ENCODE assay signal across 22 mouse cellular contexts in genomic region chr11:24628619-24629018, GRCm38 (mm10).
DNase-seq lines count a peak whose midpoint lies in the region; ATAC-seq and TF ChIP-seq lines count a peak whose summit lies in the region.
"Had no signal": no experiment of that assay in that cellular context is flagged by ENCODE, and none has a peak within 500 bp of the region (broad histone marks: within the 10 kb centered on the region; RNA-seq: fewer than 3 reads in every experiment).

No protein-coding gene starts in this region.

- peak overlapping the region; percentile 47; the same call in 1 of the 2 replicates for H3K27ac ChIP-seq in heart, adult 2 months
- H3K27ac ChIP-seq in limb, embryonic 12.5 days = peak overlapping the region; percentile 79
- H3K27ac ChIP-seq in midbrain, embryonic 14.5 days (replicated peaks; ENCODE audit: low read depth, low read length) = no peak overlapping the region
- H3K27ac ChIP-seq: embryonic facial prominence, embryonic 12.5 days; hindbrain, embryonic 12.5 days; kidney, postnatal 0 days; liver, embryonic 13.5 days; midbrain, embryonic 12.5 days had no signal

- H3K4me3 ChIP-seq in heart, adult 2 months = no peak overlapping the region
- H3K4me3 ChIP-seq in limb, embryonic 12.5 days (replicated peaks) = no peak overlapping the region
- H3K4me3 ChIP-seq in midbrain, embryonic 14.5 days (replicated peaks; ENCODE audit: low read depth, low read length) = no peak overlapping the region
- H3K4me3 ChIP-seq: embryonic facial prominence, embryonic 12.5 days; erythroblast, embryonic 14.5 days; hindbrain, embryonic 12.5 days; liver, embryonic 13.5 days; midbrain, embryonic 12.5 days had no signal

- DNase-seq in heart, adult 2 months = no peak
- no peak for DNase-seq in heart, adult 9 months (ENCODE audit: low spot score in 2 of 2)
- peak; percentile 30 for DNase-seq in Muller cell, postnatal 12 days (ENCODE audit: inconsistent ontology term)
- peak; percentile 55 for DNase-seq in brain, adult 2 months (ENCODE audit: low read depth, low spot score)
- no peak for DNase-seq in natural killer cell, adult 2 months (ENCODE audit: low spot score in 2 of 2)
- DNase-seq in midbrain, embryonic 14.5 days = no peak
- DNase-seq: adrenal gland, adult 8-10 months; cerebellum, adult 2 months; cerebellum, postnatal 25 days; gastrocnemius, postnatal 36 days; liver, embryonic 13.5 days; lung, embryonic 14.5 days; right cerebral cortex, postnatal 25 days; spleen, adult 18-20 months; thymus, postnatal 25 days had no signal

- H3K79me2 ChIP-seq in heart, adult 2 months (replicated peaks; ENCODE audit: control insufficient read depth, insufficient read depth, low read length) = no peaks in the 10 kb centered on the region

- no peaks in the 10 kb centered on the region for H3K9me3 ChIP-seq in limb, embryonic 12.5 days
- H3K9me3 ChIP-seq in midbrain, embryonic 14.5 days (ENCODE audit: control insufficient read depth, low read length) = no peaks in the 10 kb centered on the region
- H3K9me3 ChIP-seq: embryonic facial prominence, embryonic 12.5 days; hindbrain, embryonic 12.5 days; liver, embryonic 13.5 days; midbrain, embryonic 12.5 days had no signal

- no peak overlapping the region for H3K4me2 ChIP-seq in limb, embryonic 12.5 days
- H3K4me2 ChIP-seq in midbrain, embryonic 14.5 days (ENCODE audit: low read length) = no peak overlapping the region
- H3K4me2 ChIP-seq: embryonic facial prominence, embryonic 12.5 days; hindbrain, embryonic 12.5 days; liver, embryonic 13.5 days; lung, embryonic 14.5 days; midbrain, embryonic 12.5 days had no signal

- no peak for TF ChIP-seq EP300 in heart, adult 2 months (IDR thresholded peaks at IDR 0.05; ENCODE audit: insufficient read depth, low read depth, low read length)

- 0 out of 2 replicates have a peak, but pooled peaks have one; percentile 68 for ATAC-seq in limb, embryonic 12.5 days (ENCODE audit: insufficient number of reproducible peaks, insufficient read depth, low FRiP score, low TSS enrichment, low read depth)
- ATAC-seq in midbrain, embryonic 14.5 days (ENCODE audit: low FRiP score, low TSS enrichment) = no peak
- ATAC-seq: activated CD4-positive, CD25-positive, alpha-beta regulatory T cell, adult 4 months had no signal

- H3K36me3 ChIP-seq in heart, adult 2 months (ENCODE audit: control insufficient read depth, insufficient read depth, low read length) = no peaks in the 10 kb centered on the region
- no peaks in the 10 kb centered on the region for H3K36me3 ChIP-seq in limb, embryonic 12.5 days
- H3K36me3 ChIP-seq in midbrain, embryonic 14.5 days (ENCODE audit: control insufficient read depth, insufficient read depth, low read length) = no peaks in the 10 kb centered on the region
- H3K36me3 ChIP-seq: embryonic facial prominence, embryonic 12.5 days; hindbrain, embryonic 12.5 days; liver, embryonic 13.5 days; midbrain, embryonic 12.5 days had no signal

- no peak overlapping the region for H3K9ac ChIP-seq in heart, adult 2 months (ENCODE audit: low read depth, low read length)
- no peak overlapping the region for H3K9ac ChIP-seq in limb, embryonic 12.5 days (replicated peaks)
- H3K9ac ChIP-seq in midbrain, embryonic 14.5 days (replicated peaks; ENCODE audit: low read length) = no peak overlapping the region
- H3K9ac ChIP-seq: embryonic facial prominence, embryonic 12.5 days; hindbrain, embryonic 12.5 days; liver, embryonic 13.5 days; lung, embryonic 14.5 days; midbrain, embryonic 12.5 days had no signal

- H3K4me1 ChIP-seq in heart, adult 2 months (ENCODE audit: control insufficient read depth, insufficient read depth, low read length) = no peaks in the 10 kb centered on the region
- H3K4me1 ChIP-seq in limb, embryonic 12.5 days (replicated peaks) = peaks cover 32% of the 10 kb centered on the region
- H3K4me1 ChIP-seq in midbrain, embryonic 14.5 days (ENCODE audit: control insufficient read depth, insufficient read depth, low read length) = no peaks in the 10 kb centered on the region
- H3K4me1 ChIP-seq: embryonic facial prominence, embryonic 12.5 days; hindbrain, embryonic 12.5 days; liver, embryonic 13.5 days had no signal

- TF ChIP-seq CTCF in heart, adult 2 months (IDR thresholded peaks at IDR 0.05) = no peak

- intact Hi-C loops in heart, adult 2 months (cut with DNase I) = loop anchor here (1.0 kb wide), 1 partner anchor 15 kb away; no protein-coding TSS in a partner anchor

- WGBS in heart, adult 2 months = 67% methylated on average over 5 of the region's 5 CpGs
- WGBS in limb, embryonic 12.5 days = 30% methylated on average over 5 of the region's 5 CpGs
- 65% methylated on average over 5 of the region's 5 CpGs for WGBS in midbrain, embryonic 14.5 days

- no peaks in the 10 kb centered on the region for H3K27me3 ChIP-seq in heart, adult 2 months (ENCODE audit: control insufficient read depth, insufficient read depth, low read length)
- no peaks in the 10 kb centered on the region; the same call in 1 of the 2 replicates for H3K27me3 ChIP-seq in limb, embryonic 12.5 days
- H3K27me3 ChIP-seq in midbrain, embryonic 14.5 days (ENCODE audit: control insufficient read depth, insufficient read depth, low read length) = no peaks in the 10 kb centered on the region
- H3K27me3 ChIP-seq: embryonic facial prominence, embryonic 12.5 days; hindbrain, embryonic 12.5 days; liver, embryonic 13.5 days; midbrain, embryonic 12.5 days had no signal

- TF ChIP-seq POLR2A in heart, adult 2 months (IDR thresholded peaks at IDR 0.05; ENCODE audit: insufficient read depth, low read depth, low read length) = no peak

Comparison
In these comparisons a context has a peak if more than half of its experiments do, and no peak if none do; other contexts are left out.
1. DNase-seq: peak in Muller cell, postnatal 12 days (single experiment) and brain, adult 2 months (single experiment); none in heart, adult 2 months (0 of 2), heart, adult 9 months (0 of 2), natural killer cell, adult 2 months (0 of 2) and midbrain, embryonic 14.5 days (single experiment).